Mouse (Mus musculus): ENCODE results near the gene Prkcd. TPM values are rescaled to one million over a fixed set of nuclear protein-coding genes. Genes with fewer than 3 reads are reported as not detected.

The Prkcd gene
- polyA plus RNA-seq, 1 experiment from 2014 or later: 54.3 TPM

DNA sequence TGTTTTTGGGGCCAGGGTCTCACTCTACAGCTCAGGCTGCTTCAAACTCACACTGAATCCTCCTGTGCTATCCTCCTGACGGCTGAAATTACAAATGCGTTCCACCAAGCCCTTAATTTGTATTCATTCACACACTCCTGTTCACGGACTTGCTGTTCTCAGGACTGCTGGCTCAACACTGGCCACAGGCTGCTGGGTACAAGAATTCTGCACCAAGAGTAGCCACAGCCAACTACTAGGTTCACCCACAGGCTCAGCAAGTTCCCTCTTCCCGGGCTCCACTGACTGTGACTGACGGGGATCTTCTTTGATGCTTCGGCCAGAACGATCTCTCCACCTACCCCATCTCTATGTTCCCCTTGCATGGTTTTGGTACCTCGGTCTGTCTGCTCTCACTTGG lies 23.7 kb upstream of the Prkcd start:
- H3K9ac ChIP-seq: no peak overlapping the region
- H3K36me3 ChIP-seq: no peaks in the 10 kb centered on the region
- no peaks in the 10 kb centered on the region for H3K4me1 ChIP-seq
- H3K9me3 ChIP-seq: no peaks in the 10 kb centered on the region
- ATAC-seq (ENCODE audit: low FRiP score, low read depth): no peak
- no peak overlapping the region for H3K4me3 ChIP-seq
- H3K27me3 ChIP-seq (replicated peaks): no peaks in the 10 kb centered on the region
- WGBS: 84% methylated on average over 8 of the region's 8 CpGs
- H3K27ac ChIP-seq: no peak overlapping the region
- H3K4me2 ChIP-seq (replicated peaks): no peak overlapping the region

GRCm38 (mm10) chr14:30648478-30648877 lies 22.5 kb upstream of the Prkcd start:
- no peaks in the 10 kb centered on the region for H3K36me3 ChIP-seq
- 75% methylated on average over 3 of the region's 3 CpGs for WGBS
- ATAC-seq (ENCODE audit: low FRiP score, low read depth): no peak
- H3K9me3 ChIP-seq: no peaks in the 10 kb centered on the region
- no peak overlapping the region for H3K4me3 ChIP-seq
- no peaks in the 10 kb centered on the region for H3K27me3 ChIP-seq (replicated peaks)
- no peak overlapping the region for H3K27ac ChIP-seq
- no peak overlapping the region for H3K4me2 ChIP-seq (replicated peaks)
- no peak overlapping the region for H3K9ac ChIP-seq
- no peaks in the 10 kb centered on the region for H3K4me1 ChIP-seq

- Histone ChIP-seq H3K36me3 (no peaks in the 10 kb centered on the region), H3K9ac (no peak overlapping the region), H3K4me3 (no peak overlapping the region), H3K27me3 (replicated peaks) (no peaks in the 10 kb centered on the region), H3K4me2 (replicated peaks) (no peak overlapping the region), H3K27ac (no peak overlapping the region), H3K9me3 (no peaks in the 10 kb centered on the region), H3K4me1 (no peaks in the 10 kb centered on the region)
- ATAC-seq (ENCODE audit: low FRiP score, low read depth): no peak
- WGBS: 73% methylated on average over 1 of the region's 1 CpGs
Observed at GRCm38 (mm10) chr14:30646486-30646885, 20.5 kb upstream of the Prkcd start.

DNA sequence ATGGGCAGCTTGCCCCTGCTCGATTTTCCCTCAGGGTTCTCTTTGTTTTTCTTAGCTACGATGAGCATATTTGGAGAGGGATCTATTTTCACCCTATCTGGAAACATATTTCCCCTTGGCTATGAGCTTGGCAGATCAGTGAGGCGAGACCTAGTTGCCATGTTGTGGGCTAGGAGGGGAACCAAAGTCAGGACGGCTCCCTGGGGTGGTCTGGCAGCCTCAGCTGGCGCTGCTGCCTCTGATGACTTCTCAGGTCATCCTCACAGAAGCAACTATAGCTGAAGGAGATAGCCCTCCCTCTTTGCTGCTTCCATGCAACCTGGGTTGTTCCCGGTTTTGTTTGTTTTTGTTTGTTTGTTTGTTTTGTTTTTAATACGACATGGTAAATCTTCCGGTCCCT lies 19.1 kb upstream of the Prkcd start:
- WGBS: 67% methylated on average over 8 of the region's 8 CpGs

GRCm38 (mm10) chr14:30644026-30644425 lies 18.0 kb upstream of the Prkcd start:
- Histone ChIP-seq H3K36me3 (no peaks in the 10 kb centered on the region), H3K27ac (no peak overlapping the region), H3K27me3 (replicated peaks) (no peaks in the 10 kb centered on the region), H3K4me1 (no peaks in the 10 kb centered on the region), H3K4me2 (replicated peaks) (no peak overlapping the region), H3K4me3 (no peak overlapping the region), H3K9me3 (no peaks in the 10 kb centered on the region), H3K9ac (no peak overlapping the region)
- ATAC-seq (ENCODE audit: low FRiP score, low read depth): no peak
- 90% methylated on average over 2 of the region's 2 CpGs for WGBS

More for the DNA sequence above, 19.1 kb upstream of the Prkcd start:
- H3K36me3 ChIP-seq: no peaks in the 10 kb centered on the region
- H3K9ac ChIP-seq: no peak overlapping the region
- H3K27ac ChIP-seq: no peak overlapping the region
- H3K9me3 ChIP-seq: no peaks in the 10 kb centered on the region
- no peak overlapping the region for H3K4me2 ChIP-seq (replicated peaks)
- H3K27me3 ChIP-seq (replicated peaks): no peaks in the 10 kb centered on the region
- ATAC-seq (ENCODE audit: low FRiP score, low read depth): no peak
- H3K4me3 ChIP-seq: no peak overlapping the region
- no peaks in the 10 kb centered on the region for H3K4me1 ChIP-seq

- 81% methylated on average over 2 of the region's 2 CpGs for WGBS
- no peak for ATAC-seq (ENCODE audit: low FRiP score, low read depth)
- H3K4me1 ChIP-seq: no peaks in the 10 kb centered on the region
- H3K9ac ChIP-seq: no peak overlapping the region
- H3K9me3 ChIP-seq: no peaks in the 10 kb centered on the region
- no peak overlapping the region for H3K4me2 ChIP-seq (replicated peaks)
- H3K27ac ChIP-seq: no peak overlapping the region
- no peak overlapping the region for H3K4me3 ChIP-seq
- no peaks in the 10 kb centered on the region for H3K27me3 ChIP-seq (replicated peaks)
- no peaks in the 10 kb centered on the region for H3K36me3 ChIP-seq
Observed at GRCm38 (mm10) chr14:30641748-30642147, 15.7 kb upstream of the Prkcd start.

DNA sequence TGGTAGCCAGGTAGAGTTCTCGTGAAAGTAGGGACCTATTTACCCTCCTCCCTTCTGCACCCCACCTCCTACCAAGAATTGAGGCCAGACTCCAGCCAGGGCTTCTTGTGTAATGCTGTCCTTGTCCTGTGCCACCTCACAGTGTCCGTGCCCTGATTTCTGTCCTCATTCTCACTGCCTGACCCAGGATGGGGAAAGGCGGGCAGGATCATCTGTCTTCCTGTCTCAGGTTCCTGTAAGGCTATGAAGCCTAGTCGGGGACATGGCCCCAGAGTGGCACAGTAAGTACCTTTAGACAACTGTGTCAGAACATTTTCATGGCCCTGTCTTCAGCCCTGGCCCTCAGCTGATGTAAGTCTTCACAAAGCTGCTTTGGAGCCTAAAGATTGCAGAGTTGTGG lies 12.7 kb upstream of the Prkcd start:
- Histone ChIP-seq H3K27me3 (replicated peaks) (no peaks in the 10 kb centered on the region), H3K4me1 (no peaks in the 10 kb centered on the region), H3K9me3 (no peaks in the 10 kb centered on the region), H3K36me3 (no peaks in the 10 kb centered on the region), H3K4me2 (replicated peaks) (no peak overlapping the region), H3K4me3 (no peak overlapping the region), H3K9ac (no peak overlapping the region), H3K27ac (no peak overlapping the region)
- WGBS: 79% methylated on average over 4 of the region's 4 CpGs
- ATAC-seq (ENCODE audit: low FRiP score, low read depth): no peak

DNA sequence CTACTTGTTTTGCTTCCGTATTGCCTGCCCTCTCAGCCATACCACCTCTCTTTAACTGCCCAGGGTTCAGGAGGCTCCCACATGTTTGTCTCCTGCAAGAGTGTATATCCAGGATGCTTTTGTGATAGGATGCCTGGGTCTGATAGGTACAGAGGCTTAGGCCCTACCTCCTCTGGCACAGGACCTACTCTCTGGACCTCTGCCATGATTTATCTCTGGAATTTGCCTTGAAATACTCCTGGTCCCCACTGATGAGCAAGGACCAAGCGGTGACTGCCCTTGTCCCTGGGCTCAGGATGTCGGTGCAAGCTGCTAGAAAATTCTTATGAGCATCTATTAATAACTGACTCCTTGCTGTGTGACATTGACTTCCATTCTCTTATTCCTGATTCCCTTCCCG lies 12.0 kb upstream of the Prkcd start:
- ATAC-seq (ENCODE audit: low FRiP score, low read depth): no peak
- WGBS: 88% methylated on average over 4 of the region's 4 CpGs
- Histone ChIP-seq H3K9me3 (no peaks in the 10 kb centered on the region), H3K4me3 (no peak overlapping the region), H3K27ac (no peak overlapping the region), H3K4me1 (no peaks in the 10 kb centered on the region), H3K27me3 (replicated peaks) (no peaks in the 10 kb centered on the region), H3K9ac (no peak overlapping the region), H3K36me3 (no peaks in the 10 kb centered on the region), H3K4me2 (replicated peaks) (no peak overlapping the region)

DNA sequence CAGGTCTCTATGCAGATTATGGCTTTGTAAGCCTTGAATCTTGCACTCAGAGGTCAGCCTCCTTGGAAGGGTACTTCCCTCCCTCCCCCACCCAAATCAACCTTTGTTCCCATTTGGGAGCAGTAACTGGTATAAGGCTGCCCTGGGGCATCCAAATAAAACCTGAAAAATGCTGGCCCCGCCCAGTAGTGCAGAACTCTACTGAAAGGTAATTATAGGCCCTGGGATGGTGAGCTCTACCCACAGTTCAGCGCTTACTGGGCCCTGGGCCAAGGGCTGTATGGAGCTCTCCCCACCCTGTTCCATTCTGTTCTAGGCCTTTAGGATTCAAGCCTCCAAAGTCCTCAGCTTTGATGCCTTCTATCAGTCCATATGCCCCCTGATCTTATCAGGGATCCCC lies 11.1 kb upstream of the Prkcd start:
- no peaks in the 10 kb centered on the region for H3K4me1 ChIP-seq
- no peak overlapping the region for H3K4me2 ChIP-seq (replicated peaks)
- H3K4me3 ChIP-seq: no peak overlapping the region
- no peak overlapping the region for H3K27ac ChIP-seq
- ATAC-seq (ENCODE audit: low FRiP score, low read depth): no peak
- 68% methylated on average over 2 of the region's 2 CpGs for WGBS
- H3K9me3 ChIP-seq: no peaks in the 10 kb centered on the region
- no peaks in the 10 kb centered on the region for H3K36me3 ChIP-seq
- no peaks in the 10 kb centered on the region for H3K27me3 ChIP-seq (replicated peaks)
- H3K9ac ChIP-seq: no peak overlapping the region

DNA sequence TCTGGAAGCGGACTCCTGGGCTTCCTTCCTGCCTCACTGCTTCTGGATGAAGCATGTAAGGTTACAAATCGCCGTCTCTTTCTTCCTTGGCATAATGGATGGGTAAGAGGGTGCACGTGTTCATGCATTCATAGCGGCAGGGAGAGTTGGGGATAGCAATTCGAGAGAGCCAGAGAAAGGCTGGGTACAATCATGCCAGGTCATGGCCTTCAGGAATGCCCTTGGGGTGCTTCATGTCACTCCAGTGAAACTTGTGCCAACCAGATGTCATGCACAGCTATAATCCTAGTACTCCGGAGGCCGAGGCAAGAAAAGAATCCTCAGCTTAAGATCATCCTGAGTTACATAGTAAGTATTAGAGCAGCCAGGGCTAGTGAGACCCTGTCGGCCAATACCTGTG lies 10.5 kb upstream of the Prkcd start:
- no peak overlapping the region for H3K4me3 ChIP-seq
- no peaks in the 10 kb centered on the region for H3K36me3 ChIP-seq
- no peaks in the 10 kb centered on the region for H3K27me3 ChIP-seq (replicated peaks)
- H3K27ac ChIP-seq: no peak overlapping the region
- ATAC-seq (ENCODE audit: low FRiP score, low read depth): no peak
- H3K9me3 ChIP-seq: no peaks in the 10 kb centered on the region
- WGBS: 83% methylated on average over 9 of the region's 9 CpGs
- no peaks in the 10 kb centered on the region; the same call in 1 of the 2 replicates for H3K4me1 ChIP-seq
- H3K9ac ChIP-seq: no peak overlapping the region
- H3K4me2 ChIP-seq (replicated peaks): no peak overlapping the region

DNA sequence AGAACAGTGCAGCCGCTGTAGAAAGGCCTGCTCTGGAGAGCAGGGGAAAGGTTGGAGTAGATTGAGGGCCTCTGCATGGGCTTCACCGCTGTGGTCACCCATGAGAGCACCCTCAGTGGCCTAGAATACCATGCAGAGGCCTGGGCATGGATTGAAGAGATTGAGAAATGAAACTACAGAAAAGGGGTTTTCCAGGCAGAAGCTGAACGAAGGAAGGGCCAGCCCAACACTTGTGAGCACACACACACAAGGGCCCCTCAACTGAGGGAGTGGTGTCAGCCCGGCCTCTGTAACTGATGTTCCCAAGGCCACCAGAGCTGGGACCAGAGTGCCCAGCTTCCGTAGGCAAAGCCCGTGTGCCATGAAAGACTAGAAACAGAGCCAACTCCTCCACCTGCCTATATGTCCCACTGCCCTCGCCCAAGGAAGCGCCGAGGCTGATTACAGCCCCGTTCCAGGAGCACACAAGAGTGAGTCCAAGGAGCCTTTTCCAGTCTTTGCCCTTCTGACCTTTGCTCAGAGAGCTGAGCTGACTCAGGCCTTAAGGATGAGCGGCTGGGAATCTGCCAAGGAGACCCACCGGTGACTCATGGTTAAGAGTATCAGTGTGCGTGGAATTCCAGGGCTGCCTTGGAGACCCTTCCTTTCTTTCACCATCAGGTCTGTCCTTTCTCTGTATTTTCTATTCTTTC lies 9.4 kb upstream of the Prkcd start:
- Histone ChIP-seq H3K36me3 (no peaks in the 10 kb centered on the region), H3K4me2 (replicated peaks) (no peak overlapping the region), H3K27me3 (replicated peaks) (no peaks in the 10 kb centered on the region), H3K4me3 (no peak overlapping the region), H3K9ac (no peak overlapping the region), H3K9me3 (no peaks in the 10 kb centered on the region), H3K27ac (no peak overlapping the region), H3K4me1 (no peaks in the 10 kb centered on the region; the same call in 1 of the 2 replicates)
- WGBS: 86% methylated on average over 13 of the region's 13 CpGs
- no peak for ATAC-seq (ENCODE audit: low FRiP score, low read depth)

- Histone ChIP-seq H3K4me1 (no peaks in the 10 kb centered on the region; the same call in 1 of the 2 replicates), H3K4me2 (replicated peaks) (no peak overlapping the region), H3K9ac (no peak overlapping the region), H3K27ac (no peak overlapping the region), H3K27me3 (replicated peaks) (no peaks in the 10 kb centered on the region), H3K4me3 (no peak overlapping the region), H3K9me3 (no peaks in the 10 kb centered on the region), H3K36me3 (no peaks in the 10 kb centered on the region)
- 91% methylated on average over 1 of the region's 1 CpGs for WGBS
- no peak for ATAC-seq (ENCODE audit: low FRiP score, low read depth)
Observed at GRCm38 (mm10) chr14:30634418-30634817, 8.4 kb upstream of the Prkcd start.

DNA sequence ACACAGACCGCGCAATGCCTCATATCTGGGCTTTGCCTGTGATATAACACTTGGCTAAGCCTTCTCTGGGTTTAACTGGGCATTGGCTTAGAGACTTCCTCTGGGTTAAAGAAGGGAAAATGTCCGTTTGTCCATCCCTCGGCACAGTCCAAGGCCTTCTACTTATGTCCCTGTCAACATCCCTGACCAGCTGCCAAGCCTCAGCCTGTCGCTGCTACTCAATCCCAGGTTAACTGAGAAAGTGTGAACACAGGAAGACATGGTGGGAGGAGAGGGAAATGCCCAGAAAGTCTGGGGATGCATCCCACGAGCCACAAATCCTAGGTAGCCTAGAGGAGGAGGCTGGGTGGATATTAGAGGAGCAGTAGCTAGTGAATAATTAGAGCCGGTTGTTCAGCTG lies 7.7 kb upstream of the Prkcd start:
- no peaks in the 10 kb centered on the region for H3K27me3 ChIP-seq (replicated peaks)
- no peak overlapping the region for H3K9ac ChIP-seq
- no peak for ATAC-seq (ENCODE audit: low FRiP score, low read depth)
- no peak overlapping the region for H3K4me2 ChIP-seq (replicated peaks)
- no peaks in the 10 kb centered on the region for H3K36me3 ChIP-seq
- no peak overlapping the region for H3K27ac ChIP-seq
- no peaks in the 10 kb centered on the region for H3K9me3 ChIP-seq
- H3K4me1 ChIP-seq: no peaks in the 10 kb centered on the region; the same call in 1 of the 2 replicates
- WGBS: 68% methylated on average over 7 of the region's 7 CpGs
- no peak overlapping the region for H3K4me3 ChIP-seq

Measured in neural tube, embryonic 12.5 days (tissue).